Mouse (Mus musculus) bone marrow macrophage, adult 2 months (primary cell): Measurements from ENCODE around the gene Gm20695.

Experiments used
- CTCF ChIP-seq: IDR thresholded peaks from 2 replicates; pipeline ENCODE4 v1.5.1; 2012; ENCODE audit warnings: low read depth, mild to moderate bottlenecking, low read length, moderate library complexity
- POLR2A ChIP-seq: IDR thresholded peaks from 2 replicates; pipeline ENCODE4 v1.6.1; 2012; ENCODE audit warnings: mild to moderate bottlenecking, low read depth, low read length, borderline replicate concordance

- TF ChIP-seq CTCF (no peak), POLR2A (no peak)
These were observed 44.7 kb downstream of the Gm20695 start for GRCm38 (mm10) chr16:3929151-3929550.
